Mouse (Mus musculus) urinary bladder, postnatal 25 days (tissue): ENCODE data around the gene Olfr645.

Source experiments
- DNase-seq: peaks from one replicate; pipeline ENCODE4 v3.0.0; 2022; ENCODE audit warnings: low spot score

Gene Olfr645

GRCm38 (mm10) chr7:104085365-104085764 lies at the start of gene Olfr645:
Gene Olfr645 (minus strand): TSS chr7:104085465.
- DNase-seq = no peak

GRCm38 (mm10) chr7:104129726-104130125 lies 44.5 kb upstream of the Olfr645 start, which contains the start of gene Ubqln5:
Gene Ubqln5 (minus strand): TSS chr7:104129826.
- DNase-seq = no peak

- DNase-seq = no peak
Observed at GRCm38 (mm10) chr7:104104757-104104972, 19.4 kb upstream of the Olfr645 start, which contains the start of gene Olfr646. Gene Olfr646 (plus strand): TSS chr7:104104873.

- DNase-seq = no peak
Observed at GRCm38 (mm10) chr7:104103913-104104756, 18.9 kb upstream of the Olfr645 start.

GRCm38 (mm10) chr7:104071769-104072168 lies 13.5 kb downstream of the Olfr645 start, which contains the start of gene Olfr644:
Gene Olfr644 (minus strand): TSS chr7:104071869.
- no peak for DNase-seq

- DNase-seq = no peak
Observed at GRCm38 (mm10) chr7:104061345-104061744, 23.9 kb downstream of the Olfr645 start, which contains the start of gene 4930516K23Rik. Gene 4930516K23Rik (minus strand): TSS chr7:104061445.

- no peak for DNase-seq
Observed at GRCm38 (mm10) chr7:104059215-104059614, 26.1 kb downstream of the Olfr645 start.

- no peak for DNase-seq
Observed at GRCm38 (mm10) chr7:104052566-104052965, 32.7 kb downstream of the Olfr645 start, which contains the start of gene Olfr642. Gene Olfr642 (minus strand): TSS chr7:104052666.

GRCm38 (mm10) chr7:104050745-104051144 lies 34.5 kb downstream of the Olfr645 start:
- DNase-seq = no peak

GRCm38 (mm10) chr7:104035145-104035544 lies 50.1 kb downstream of the Olfr645 start, which contains the start of gene Olfr641:
Gene Olfr641 (plus strand): TSS chr7:104035445.
- DNase-seq = no peak
